Mouse (Mus musculus) forebrain, embryonic 13.5 days (tissue): Measurements from ENCODE around the gene Aktip. TPM values are rescaled to one million over a fixed set of nuclear protein-coding genes. Genes with fewer than 3 reads are reported as not detected.
A peak's percentile ranks its signal among the peaks of the same experiment; 100 is the strongest.

Experiments used
- ATAC-seq: fragments of 200-750 bp; cut with Nextera tagmentation; 2 replicates; pipeline ENCODE4 v1.8.0; 2017
- H3K27ac ChIP-seq: fragments of 300-500 bp; sonication (generic); 2 replicates; pipeline ENCODE4 v1.5.1; 2015; ENCODE audit warnings: inconsistent platforms, mild to moderate bottlenecking, moderate library complexity
- H3K27me3 ChIP-seq: fragments of 300-500 bp; sonication (generic); 2 replicates; pipeline ENCODE4 v1.6.1; 2015; ENCODE audit warnings: mild to moderate bottlenecking, inconsistent platforms
- H3K36me3 ChIP-seq: fragments of 300-500 bp; sonication (generic); 2 replicates; pipeline ENCODE4 v1.6.1; 2015; ENCODE audit warnings: mild to moderate bottlenecking, inconsistent platforms; ENCODE audit not compliant: poor library complexity, severe bottlenecking
- H3K4me1 ChIP-seq: fragments of 300-500 bp; sonication (generic); 2 replicates; pipeline ENCODE4 v1.6.1; 2015; ENCODE audit warnings: inconsistent platforms
- H3K4me2 ChIP-seq: fragments of 300-500 bp; sonication (generic); 2 replicates; pipeline ENCODE4 v1.6.1; 2015; ENCODE audit warnings: inconsistent platforms, mild to moderate bottlenecking, moderate library complexity
- H3K4me3 ChIP-seq: fragments of 300-500 bp; sonication (generic); 2 replicates; pipeline ENCODE4 v1.5.1; 2015; ENCODE audit warnings: mild to moderate bottlenecking, inconsistent platforms
- H3K9ac ChIP-seq: fragments of 300-500 bp; sonication (generic); 2 replicates; pipeline ENCODE4 v1.6.1; 2015; ENCODE audit warnings: mild to moderate bottlenecking, inconsistent platforms
- H3K9me3 ChIP-seq: fragments of 300-500 bp; sonication (generic); replicated peaks from 2 replicates; pipeline ENCODE4 v1.6.1; 2016; ENCODE audit warnings: inconsistent platforms
- WGBS: fragments of 180-500 bp; shearing (Covaris S2); methylation state at CpG from one replicate; pipeline ENCODE4 v1.1.7; 2015; 5-methylcytosine and 5-hydroxymethylcytosine counted together
- polyA plus RNA-seq: library from polyadenylated mRNA; unstranded; fragments of >200 nt; fragmentation: Nextera tagmentation; extraction: Ambion mirVana; gene quantifications from 2 replicates; pipeline ENCODE4 v1.2.1, GENCODE M21; 2015

Aktip gene
- polyA plus RNA-seq, 1 experiment from 2014 or later, result 119 TPM

- H3K4me3 ChIP-seq, result peak overlapping the region; percentile 84
- H3K4me1 ChIP-seq, result peaks cover 20% of the 10 kb centered on the region
- peak; percentile 87 for ATAC-seq
- H3K36me3 ChIP-seq, result peaks cover 2% of the 10 kb centered on the region; the same call in 1 of the 2 replicates
- no peaks in the 10 kb centered on the region for H3K27me3 ChIP-seq
- peak overlapping the region; percentile 74 for H3K4me2 ChIP-seq
- H3K9me3 ChIP-seq, result no peaks in the 10 kb centered on the region
- peak overlapping the region; percentile 82 for H3K27ac ChIP-seq
- under 1% methylated on average over 32 of the region's 34 CpGs for WGBS
- peak overlapping the region; percentile 84 for H3K9ac ChIP-seq
Observed at GRCm38 (mm10) chr8:91070275-91070859, 129.4 kb downstream of the Aktip start.

- Histone ChIP-seq H3K4me2 (peak within 1 kb of the TSS; percentile 74), H3K9ac (peak within 1 kb of the TSS; percentile 84), H3K4me3 (peak within 1 kb of the TSS; percentile 84), H3K4me1 (peaks cover 20% of the 10 kb centered on the region), H3K27ac (peak within 1 kb of the TSS; percentile 82), H3K9me3 (no peaks in the 10 kb centered on the region), H3K36me3 (no peaks in the 10 kb centered on the region), H3K27me3 (no peaks in the 10 kb centered on the region)
- WGBS, result under 1% methylated on average over 25 of the region's 25 CpGs
- ATAC-seq, result peak; percentile 99
Observed at GRCm38 (mm10) chr8:91069834-91070233, 129.9 kb downstream of the Aktip start, which contains the start of gene Rbl2. TSS of gene Rbl2 (plus strand) at chr8:91070057.

GRCm38 (mm10) chr8:91069407-91069806 is 130.4 kb downstream of the Aktip start:
- Histone ChIP-seq H3K4me3 (peak overlapping the region; percentile 84), H3K9ac (peak overlapping the region; percentile 56), H3K27ac (no peak overlapping the region), H3K9me3 (no peaks in the 10 kb centered on the region), H3K4me1 (peaks cover 20% of the 10 kb centered on the region), H3K27me3 (no peaks in the 10 kb centered on the region), H3K4me2 (peak overlapping the region; percentile 74), H3K36me3 (no peaks in the 10 kb centered on the region)
- 6% methylated on average over 10 of the region's 10 CpGs for WGBS
- peak; percentile 9 for ATAC-seq

GRCm38 (mm10) chr8:91065179-91065578 is 134.6 kb downstream of the Aktip start:
- Histone ChIP-seq H3K4me2 (no peak overlapping the region), H3K4me1 (peaks cover 10% of the 10 kb centered on the region), H3K9me3 (no peaks in the 10 kb centered on the region), H3K9ac (no peak overlapping the region), H3K27ac (no peak overlapping the region), H3K27me3 (no peaks in the 10 kb centered on the region), H3K36me3 (no peaks in the 10 kb centered on the region), H3K4me3 (no peak overlapping the region)
- ATAC-seq, result no peak
- 77% methylated on average over 4 of the region's 4 CpGs for WGBS

Other genes with a start within 250 kb of the Aktip start
- 14.2 and 15.8 TPM in 2 replicates for gene Rbl2, start 129.9 kb downstream of the Aktip start, polyA plus RNA-seq
- gene Rpgrip1l, start 113.3 kb upstream of the Aktip start, polyA plus RNA-seq, result 11.4 and 15.7 TPM in 2 replicates
- gene Fto, start 113.5 kb upstream of the Aktip start, polyA plus RNA-seq, result 90.1 and 104 TPM in 2 replicates